Mouse (Mus musculus) liver, adult 2 months (tissue): Measurements from ENCODE around the gene 1700028P14Rik.

Experiments used
- CTCF ChIP-seq: fragments of 200-500 bp; IDR thresholded peaks from 2 replicates; pipeline ENCODE4 v1.5.1; 2011; ENCODE audit warnings: low read depth, low read length, control low read depth
- POLR2A ChIP-seq: fragments of 200-500 bp; IDR thresholded peaks from 2 replicates; pipeline ENCODE4 v1.6.1; 2011; ENCODE audit warnings: low read length, control low read depth; ENCODE audit not compliant: insufficient read depth; ENCODE audit errors: extremely low read depth

DNA sequence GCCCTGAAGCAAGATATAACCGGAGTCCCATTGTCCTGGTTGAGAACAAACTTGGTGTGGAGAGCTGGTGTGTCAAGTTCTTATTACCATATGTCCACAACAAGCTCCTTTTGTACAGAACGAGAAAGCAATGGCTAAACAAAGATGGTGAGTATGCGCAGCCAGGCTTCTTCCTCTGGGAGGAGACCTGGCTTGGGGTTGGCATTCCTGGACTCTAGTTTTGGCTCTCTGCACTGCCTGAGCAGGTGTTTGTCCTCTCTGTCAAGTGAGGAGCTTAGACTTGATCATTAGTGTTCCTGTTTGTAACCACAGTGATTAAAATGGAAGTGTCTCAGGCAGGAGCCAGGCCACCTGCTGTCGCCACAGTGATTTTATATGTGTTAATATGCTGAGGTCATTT lies 41.7 kb upstream of the 1700028P14Rik start:
- TF ChIP-seq CTCF (no peak), POLR2A (no peak)
